Mouse (Mus musculus): Measurements from ENCODE around the gene Abca2. TPM values are rescaled to one million over a fixed set of nuclear protein-coding genes. Genes with fewer than 3 reads are reported as not detected.

Abca2 gene
- total and polyA plus RNA-seq, 2 experiments from 2014 or later, result 2.4 to 32.0 TPM

- peaks cover 4% of the 10 kb centered on the region; the same call in 1 of the 2 replicates for H3K4me1 ChIP-seq (ENCODE audit: control insufficient read depth, insufficient read depth)
- H3K9me3 ChIP-seq (replicated peaks; ENCODE audit: control insufficient read depth, low read length), result no peaks in the 10 kb centered on the region
- no peak overlapping the region for H3K4me2 ChIP-seq (ENCODE audit: low read depth, low read length)
- 41% methylated on average over 27 of the region's 27 CpGs for WGBS
- DNase-seq (ENCODE audit: low spot score) (no peak), ATAC-seq (ENCODE audit: insufficient read depth, low read depth) (no peak)
- no peak overlapping the region for H3K27ac ChIP-seq (ENCODE audit: low read depth)
- no peak overlapping the region for H3K4me3 ChIP-seq (ENCODE audit: low read depth, low read length)
- peaks cover 36% of the 10 kb centered on the region for H3K27me3 ChIP-seq (ENCODE audit: control insufficient read depth, insufficient read depth, low read length)
- no peaks in the 10 kb centered on the region for H3K36me3 ChIP-seq (replicated peaks; ENCODE audit: control insufficient read depth, insufficient read depth, low read length)
- H3K9ac ChIP-seq (replicated peaks; ENCODE audit: low read depth, low read length), result no peak overlapping the region
- TF ChIP-seq EP300 (IDR thresholded peaks at IDR 0.05; ENCODE audit: low read depth), result no peak
- no peak for TF ChIP-seq CTCF (IDR thresholded peaks at IDR 0.05; ENCODE audit: low read depth)
Measured at GRCm38 (mm10) chr2:25425481-25425880, 3.0 kb upstream of the Abca2 start.

- TF ChIP-seq EP300 (IDR thresholded peaks at IDR 0.05; ENCODE audit: low read depth), result no peak
- peak; percentile 84 for TF ChIP-seq CTCF (IDR thresholded peaks at IDR 0.05; ENCODE audit: low read depth)
- H3K27me3 ChIP-seq (ENCODE audit: control insufficient read depth, insufficient read depth, low read length), result peaks cover 36% of the 10 kb centered on the region
Measured at GRCm38 (mm10) chr2:25426721-25427191, 1.7 kb upstream of the Abca2 start.

GRCm38 (mm10) chr2:25427256-25427655, 1.2 kb upstream of the Abca2 start:
- no peak for TF ChIP-seq CTCF (IDR thresholded peaks at IDR 0.05; ENCODE audit: low read depth)
- TF ChIP-seq EP300 (IDR thresholded peaks at IDR 0.05; ENCODE audit: low read depth), result no peak
- ATAC-seq (ENCODE audit: insufficient read depth, low read depth) (no peak), DNase-seq (ENCODE audit: low spot score) (no peak)
- Histone ChIP-seq H3K27me3 (ENCODE audit: control insufficient read depth, insufficient read depth, low read length) (peaks cover 36% of the 10 kb centered on the region), H3K9ac (replicated peaks; ENCODE audit: low read depth, low read length) (no peak overlapping the region), H3K4me1 (ENCODE audit: control insufficient read depth, insufficient read depth) (peaks cover 4% of the 10 kb centered on the region; the same call in 1 of the 2 replicates), H3K27ac (ENCODE audit: low read depth) (no peak overlapping the region), H3K4me2 (ENCODE audit: low read depth, low read length) (no peak overlapping the region), H3K36me3 (replicated peaks; ENCODE audit: control insufficient read depth, insufficient read depth, low read length) (no peaks in the 10 kb centered on the region), H3K4me3 (ENCODE audit: low read depth, low read length) (no peak overlapping the region), H3K9me3 (replicated peaks; ENCODE audit: control insufficient read depth, low read length) (no peaks in the 10 kb centered on the region)
- WGBS, result 83% methylated on average over 5 of the region's 5 CpGs

More at GRCm38 (mm10) chr2:25426721-25427191, 1.7 kb upstream of the Abca2 start:
- Histone ChIP-seq H3K4me2 (ENCODE audit: low read depth, low read length) (no peak overlapping the region), H3K36me3 (replicated peaks; ENCODE audit: control insufficient read depth, insufficient read depth, low read length) (no peaks in the 10 kb centered on the region), H3K27ac (ENCODE audit: low read depth) (no peak overlapping the region), H3K4me1 (ENCODE audit: control insufficient read depth, insufficient read depth) (peaks cover 4% of the 10 kb centered on the region; the same call in 1 of the 2 replicates), H3K9ac (replicated peaks; ENCODE audit: low read depth, low read length) (no peak overlapping the region), H3K9me3 (replicated peaks; ENCODE audit: control insufficient read depth, low read length) (no peaks in the 10 kb centered on the region), H3K4me3 (ENCODE audit: low read depth, low read length) (no peak overlapping the region)
- DNase-seq (ENCODE audit: low spot score) (peak; percentile 39), ATAC-seq (ENCODE audit: insufficient read depth, low read depth) (no peak)
- 25% methylated on average over 5 of the region's 5 CpGs for WGBS

- Histone ChIP-seq H3K9me3 (replicated peaks; ENCODE audit: control insufficient read depth, low read length) (no peaks in the 10 kb centered on the region), H3K4me2 (ENCODE audit: low read depth, low read length) (peak overlapping the region; percentile 99), H3K9ac (replicated peaks; ENCODE audit: low read depth, low read length) (0 out of 2 replicates have a peak overlapping the region, but pooled peaks have one; percentile 79), H3K27ac (ENCODE audit: low read depth) (no peak overlapping the region), H3K36me3 (replicated peaks; ENCODE audit: control insufficient read depth, insufficient read depth, low read length) (0 out of 2 replicates have a peak, but pooled peaks cover 1% of the 10 kb centered on the region), H3K4me3 (ENCODE audit: low read depth, low read length) (peak overlapping the region; percentile 81; the same call in 1 of the 2 replicates), H3K4me1 (ENCODE audit: control insufficient read depth, insufficient read depth) (peaks cover 4% of the 10 kb centered on the region; the same call in 1 of the 2 replicates), H3K27me3 (ENCODE audit: control insufficient read depth, insufficient read depth, low read length) (peaks cover 21% of the 10 kb centered on the region)
- ATAC-seq (ENCODE audit: insufficient read depth, low read depth), result no peak
- TF ChIP-seq CTCF (IDR thresholded peaks at IDR 0.05; ENCODE audit: low read depth) (no peak), EP300 (IDR thresholded peaks at IDR 0.05; ENCODE audit: low read depth) (no peak)
- WGBS, result 60% methylated on average over 5 of the region's 5 CpGs
- no peak for DNase-seq (ENCODE audit: low spot score)
Measured at GRCm38 (mm10) chr2:25429435-25430180, 1.1 kb downstream of the Abca2 start.

- no peaks in the 10 kb centered on the region for H3K9me3 ChIP-seq (replicated peaks; ENCODE audit: control insufficient read depth, low read length)
- H3K36me3 ChIP-seq (replicated peaks; ENCODE audit: control insufficient read depth, insufficient read depth, low read length), result peaks cover 6% of the 10 kb centered on the region; the same call in 1 of the 2 replicates
- H3K9ac ChIP-seq (replicated peaks; ENCODE audit: low read depth, low read length), result no peak overlapping the region
- no peak overlapping the region for H3K27ac ChIP-seq (ENCODE audit: low read depth)
- WGBS, result 84% methylated on average over 17 of the region's 17 CpGs
- ATAC-seq (ENCODE audit: insufficient read depth, low read depth) (no peak), DNase-seq (ENCODE audit: low spot score) (no peak)
- H3K4me3 ChIP-seq (ENCODE audit: low read depth, low read length), result no peak overlapping the region
- no peak overlapping the region for H3K4me2 ChIP-seq (ENCODE audit: low read depth, low read length)
- TF ChIP-seq CTCF (IDR thresholded peaks at IDR 0.05; ENCODE audit: low read depth) (no peak), EP300 (IDR thresholded peaks at IDR 0.05; ENCODE audit: low read depth) (no peak)
- peaks cover 11% of the 10 kb centered on the region for H3K27me3 ChIP-seq (ENCODE audit: control insufficient read depth, insufficient read depth, low read length)
- peaks cover 4% of the 10 kb centered on the region; the same call in 1 of the 2 replicates for H3K4me1 ChIP-seq (ENCODE audit: control insufficient read depth, insufficient read depth)
Measured at GRCm38 (mm10) chr2:25430395-25431233, 2.1 kb downstream of the Abca2 start.
